Mouse (Mus musculus): ENCODE data around the gene Zc3h10. TPM values are rescaled to one million over a fixed set of nuclear protein-coding genes. Genes with fewer than 3 reads are reported as not detected.

Gene Zc3h10
- polyA plus RNA-seq, 1 experiment from 2014 or later: 24.2 TPM

- H3K4me2 ChIP-seq (replicated peaks): peak overlapping the region; percentile 43
- H3K27me3 ChIP-seq: no peaks in the 10 kb centered on the region
- peaks cover 9% of the 10 kb centered on the region for H3K4me1 ChIP-seq (replicated peaks)
- WGBS: 75% methylated on average over 4 of the region's 4 CpGs
- H3K9me3 ChIP-seq: no peaks in the 10 kb centered on the region
- H3K9ac ChIP-seq (replicated peaks): 0 out of 2 replicates have a peak overlapping the region, but pooled peaks have one; percentile 14
- no peak; the same call in 1 of the 2 replicates for ATAC-seq
- no peaks in the 10 kb centered on the region for H3K36me3 ChIP-seq
- H3K4me3 ChIP-seq (replicated peaks): peak overlapping the region; percentile 24
- no peak overlapping the region for H3K27ac ChIP-seq
Measured at GRCm38 (mm10) chr10:128535624-128536265, 11.8 kb downstream of the Zc3h10 start.

DNA sequence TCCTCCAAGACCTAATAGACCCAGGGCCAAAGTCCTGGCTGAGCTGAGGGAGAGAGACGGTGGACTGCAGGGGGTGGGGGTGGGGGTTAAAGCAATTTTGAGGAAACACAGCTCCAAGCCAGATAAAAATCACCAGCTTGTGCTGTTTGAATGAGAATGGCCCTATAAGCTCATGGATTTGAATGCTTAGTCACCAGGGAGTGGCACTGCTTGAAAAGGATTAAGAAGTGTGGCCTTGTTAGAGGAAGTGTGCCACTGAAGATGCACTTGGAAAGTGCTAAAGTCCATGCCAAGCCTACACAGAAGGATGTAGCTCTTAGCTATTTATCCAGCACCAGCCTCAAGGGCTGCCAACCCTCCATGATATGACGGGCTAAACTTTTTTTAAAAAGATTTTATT, 12.4 kb downstream of the Zc3h10 start:
- Histone ChIP-seq H3K4me2 (replicated peaks) (no peak overlapping the region), H3K4me1 (replicated peaks) (peaks cover 9% of the 10 kb centered on the region), H3K36me3 (no peaks in the 10 kb centered on the region), H3K4me3 (replicated peaks) (no peak overlapping the region), H3K9ac (replicated peaks) (no peak overlapping the region; the same call in 1 of the 2 replicates), H3K27me3 (no peaks in the 10 kb centered on the region), H3K9me3 (no peaks in the 10 kb centered on the region), H3K27ac (no peak overlapping the region)
- WGBS: 82% methylated on average over 2 of the region's 2 CpGs
- no peak for ATAC-seq

GRCm38 (mm10) chr10:128526366-128527356, 20.9 kb downstream of the Zc3h10 start:
- 34% methylated on average over 28 of the region's 28 CpGs for WGBS
- H3K36me3 ChIP-seq: no peaks in the 10 kb centered on the region; the same call in 1 of the 2 replicates
- no peak overlapping the region for H3K27ac ChIP-seq
- peak overlapping the region; percentile 39 for H3K9ac ChIP-seq (replicated peaks)
- peaks cover 27% of the 10 kb centered on the region for H3K4me1 ChIP-seq (replicated peaks)
- no peak for ATAC-seq
- H3K4me2 ChIP-seq (replicated peaks): peak overlapping the region; percentile 100
- H3K9me3 ChIP-seq: no peaks in the 10 kb centered on the region
- H3K27me3 ChIP-seq: peaks cover 36% of the 10 kb centered on the region
- peak overlapping the region; percentile 69 for H3K4me3 ChIP-seq (replicated peaks)

- Histone ChIP-seq H3K36me3 (peaks cover 2% of the 10 kb centered on the region; the same call in 1 of the 2 replicates), H3K27ac (peak within 1 kb of the TSS; percentile 44), H3K9ac (replicated peaks) (peak within 1 kb of the TSS; percentile 74), H3K27me3 (peaks cover 36% of the 10 kb centered on the region), H3K9me3 (no peaks in the 10 kb centered on the region), H3K4me2 (replicated peaks) (peak within 1 kb of the TSS; percentile 100), H3K4me1 (replicated peaks) (peaks cover 27% of the 10 kb centered on the region), H3K4me3 (replicated peaks) (peak within 1 kb of the TSS; percentile 69)
- peak; percentile 94 for ATAC-seq
- under 1% methylated on average over 37 of the region's 37 CpGs for WGBS
Measured at GRCm38 (mm10) chr10:128525671-128526308, 21.8 kb downstream of the Zc3h10 start, which contains the start of gene Esyt1. Gene Esyt1 (minus strand): TSS chr10:128525871.

- H3K9ac ChIP-seq (replicated peaks): peak overlapping the region; percentile 74
- peak overlapping the region; percentile 100 for H3K4me2 ChIP-seq (replicated peaks)
- H3K4me1 ChIP-seq (replicated peaks): peaks cover 27% of the 10 kb centered on the region
- H3K9me3 ChIP-seq: no peaks in the 10 kb centered on the region
- peaks cover 9% of the 10 kb centered on the region for H3K36me3 ChIP-seq
- H3K27me3 ChIP-seq: peaks cover 36% of the 10 kb centered on the region
- peak; percentile 72 for ATAC-seq
- H3K4me3 ChIP-seq (replicated peaks): peak overlapping the region; percentile 69
- H3K27ac ChIP-seq: peak overlapping the region; percentile 44
- under 1% methylated on average over 58 of the region's 58 CpGs for WGBS
Measured at GRCm38 (mm10) chr10:128524732-128525662, 22.6 kb downstream of the Zc3h10 start.

DNA sequence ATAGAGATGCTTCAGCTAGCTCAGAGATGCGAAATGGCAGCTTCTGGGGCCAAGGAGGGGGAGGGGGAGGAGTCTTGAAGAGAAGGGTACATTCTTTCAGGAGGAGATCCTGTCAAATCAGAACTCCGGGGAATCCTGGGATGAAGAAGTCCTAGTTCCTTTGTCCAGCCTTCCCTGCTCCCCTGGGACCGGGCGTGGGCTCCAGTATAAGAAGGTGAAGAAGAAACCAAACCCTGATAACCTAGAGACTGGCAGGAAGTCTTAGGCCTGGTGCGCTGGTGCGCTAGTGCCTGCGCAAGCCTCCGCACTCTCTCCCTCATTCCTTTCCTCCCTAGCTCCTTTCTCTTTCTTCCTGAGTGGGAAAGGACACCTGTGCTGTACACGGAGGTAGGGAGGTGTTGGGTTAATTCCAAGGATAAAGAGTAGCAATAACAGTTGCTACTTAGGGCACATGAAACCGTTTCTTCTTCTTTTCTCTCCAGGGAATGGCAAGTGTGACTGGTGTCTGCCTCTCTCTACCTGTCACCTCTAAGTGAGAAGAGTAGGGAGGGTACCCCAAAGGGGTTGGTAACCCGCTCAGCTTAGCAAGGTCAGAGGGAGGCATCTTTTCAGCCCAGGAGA, 23.4 kb downstream of the Zc3h10 start:
- peaks cover 10% of the 10 kb centered on the region for H3K36me3 ChIP-seq
- peaks cover 27% of the 10 kb centered on the region for H3K4me1 ChIP-seq (replicated peaks)
- WGBS: 5% methylated on average over 10 of the region's 11 CpGs
- ATAC-seq: no peak
- H3K9me3 ChIP-seq: no peaks in the 10 kb centered on the region
- no peak overlapping the region for H3K27ac ChIP-seq
- H3K27me3 ChIP-seq: peaks cover 33% of the 10 kb centered on the region
- peak overlapping the region; percentile 69 for H3K4me3 ChIP-seq (replicated peaks)
- H3K4me2 ChIP-seq (replicated peaks): peak overlapping the region; percentile 100
- peak overlapping the region; percentile 74 for H3K9ac ChIP-seq (replicated peaks)

GRCm38 (mm10) chr10:128522351-128522750, 25.2 kb downstream of the Zc3h10 start:
- 78% methylated on average over 6 of the region's 6 CpGs for WGBS
- Histone ChIP-seq H3K27me3 (peaks cover 36% of the 10 kb centered on the region), H3K36me3 (peaks cover 10% of the 10 kb centered on the region), H3K9me3 (no peaks in the 10 kb centered on the region), H3K27ac (no peak overlapping the region), H3K4me3 (replicated peaks) (no peak overlapping the region), H3K4me1 (replicated peaks) (peaks cover 27% of the 10 kb centered on the region), H3K4me2 (replicated peaks) (no peak overlapping the region), H3K9ac (replicated peaks) (no peak overlapping the region)
- ATAC-seq: no peak

DNA sequence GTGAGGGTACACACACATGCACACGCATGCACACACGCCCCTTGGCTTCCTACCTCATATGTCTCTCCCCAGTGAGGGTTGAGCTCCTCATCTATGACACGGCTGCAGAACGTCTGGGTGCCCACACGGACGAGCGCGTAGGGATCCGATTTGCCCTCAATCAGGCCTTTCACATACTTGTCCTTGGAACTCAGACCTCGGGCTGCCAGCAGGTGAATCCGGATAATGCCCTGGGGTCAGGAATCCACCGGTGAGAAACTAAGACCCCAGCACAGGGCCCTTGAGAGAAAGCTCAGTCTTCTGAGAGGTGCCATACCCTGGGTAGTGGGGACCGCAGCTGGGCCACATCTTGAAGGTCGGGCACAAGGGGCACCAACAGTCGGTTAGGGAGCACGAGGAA, 27.0 kb downstream of the Zc3h10 start:
- peaks cover 16% of the 10 kb centered on the region for H3K4me1 ChIP-seq (replicated peaks)
- ATAC-seq: no peak
- no peak overlapping the region for H3K4me3 ChIP-seq (replicated peaks)
- no peak overlapping the region for H3K27ac ChIP-seq
- H3K9ac ChIP-seq (replicated peaks): no peak overlapping the region
- no peak overlapping the region for H3K4me2 ChIP-seq (replicated peaks)
- H3K27me3 ChIP-seq: peaks cover 49% of the 10 kb centered on the region
- H3K9me3 ChIP-seq: no peaks in the 10 kb centered on the region
- peaks cover 10% of the 10 kb centered on the region for H3K36me3 ChIP-seq
- WGBS: 86% methylated on average over 16 of the region's 16 CpGs

DNA sequence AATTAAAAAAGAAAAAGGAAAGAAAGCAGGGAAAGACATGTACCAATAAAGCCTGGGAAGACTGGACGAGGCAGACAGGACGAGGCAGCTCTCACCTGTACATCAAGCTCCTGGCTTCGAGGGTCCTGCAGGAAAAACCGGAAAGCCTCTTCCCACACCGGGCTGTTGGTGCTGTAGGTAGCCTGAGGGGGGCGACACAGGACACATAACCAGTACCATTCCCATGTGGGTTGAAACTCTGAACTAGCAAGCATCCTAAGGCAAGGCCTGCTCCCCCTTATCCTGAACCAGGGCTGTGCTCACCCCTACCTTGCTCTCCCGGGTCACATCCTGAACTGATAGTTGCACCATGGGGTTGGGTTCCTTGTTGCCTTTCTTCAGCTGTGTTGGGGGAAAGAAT, 28.7 kb downstream of the Zc3h10 start:
- 70% methylated on average over 7 of the region's 7 CpGs for WGBS
- no peak overlapping the region for H3K9ac ChIP-seq (replicated peaks)
- no peak overlapping the region for H3K4me2 ChIP-seq (replicated peaks)
- H3K4me3 ChIP-seq (replicated peaks): no peak overlapping the region
- H3K27ac ChIP-seq: no peak overlapping the region
- no peaks in the 10 kb centered on the region for H3K4me1 ChIP-seq (replicated peaks)
- H3K36me3 ChIP-seq: peaks cover 10% of the 10 kb centered on the region
- no peaks in the 10 kb centered on the region for H3K9me3 ChIP-seq
- peaks cover 43% of the 10 kb centered on the region for H3K27me3 ChIP-seq
- no peak for ATAC-seq

DNA sequence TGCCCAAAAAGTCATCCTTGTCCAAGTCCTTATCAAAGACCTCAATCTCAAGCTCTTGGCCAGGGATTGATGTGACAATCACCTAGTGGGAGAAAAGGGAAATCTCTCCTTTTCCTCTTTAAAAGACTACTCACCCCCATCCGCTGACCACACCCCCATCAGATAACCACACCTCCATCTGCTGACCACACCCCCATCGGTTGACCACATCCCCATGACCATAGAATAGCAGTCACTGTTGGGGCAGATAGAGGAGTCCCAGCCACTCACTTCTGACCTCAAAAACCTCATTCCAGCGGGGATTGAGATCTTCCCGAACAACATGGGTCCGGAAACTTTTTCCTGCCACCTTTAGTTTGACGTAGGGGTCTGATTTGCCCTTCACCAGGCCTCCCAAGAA, 30.9 kb downstream of the Zc3h10 start:
- 20% methylated on average over 6 of the region's 6 CpGs for WGBS
- H3K9me3 ChIP-seq: no peaks in the 10 kb centered on the region
- ATAC-seq: no peak

More for the DNA sequence above, 30.9 kb downstream of the Zc3h10 start:
- Histone ChIP-seq H3K36me3 (peaks cover 20% of the 10 kb centered on the region), H3K9ac (replicated peaks) (no peak overlapping the region), H3K4me1 (replicated peaks) (no peaks in the 10 kb centered on the region), H3K4me2 (replicated peaks) (no peak overlapping the region), H3K27me3 (peaks cover 28% of the 10 kb centered on the region), H3K27ac (no peak overlapping the region), H3K4me3 (replicated peaks) (no peak overlapping the region)

Data from midbrain, embryonic 13.5 days (tissue).